Mouse (Mus musculus) spleen, postnatal 36 days (tissue): ENCODE measurements around the gene Mcoln3.

Experiments used
- DNase-seq, 2 experiments: peaks; one replicate each; pipeline ENCODE4 v3.0.0; 2022; ENCODE audit warnings: low spot score in 2 of 2, mixed read lengths in 1 of 2

The Mcoln3 gene

DNA sequence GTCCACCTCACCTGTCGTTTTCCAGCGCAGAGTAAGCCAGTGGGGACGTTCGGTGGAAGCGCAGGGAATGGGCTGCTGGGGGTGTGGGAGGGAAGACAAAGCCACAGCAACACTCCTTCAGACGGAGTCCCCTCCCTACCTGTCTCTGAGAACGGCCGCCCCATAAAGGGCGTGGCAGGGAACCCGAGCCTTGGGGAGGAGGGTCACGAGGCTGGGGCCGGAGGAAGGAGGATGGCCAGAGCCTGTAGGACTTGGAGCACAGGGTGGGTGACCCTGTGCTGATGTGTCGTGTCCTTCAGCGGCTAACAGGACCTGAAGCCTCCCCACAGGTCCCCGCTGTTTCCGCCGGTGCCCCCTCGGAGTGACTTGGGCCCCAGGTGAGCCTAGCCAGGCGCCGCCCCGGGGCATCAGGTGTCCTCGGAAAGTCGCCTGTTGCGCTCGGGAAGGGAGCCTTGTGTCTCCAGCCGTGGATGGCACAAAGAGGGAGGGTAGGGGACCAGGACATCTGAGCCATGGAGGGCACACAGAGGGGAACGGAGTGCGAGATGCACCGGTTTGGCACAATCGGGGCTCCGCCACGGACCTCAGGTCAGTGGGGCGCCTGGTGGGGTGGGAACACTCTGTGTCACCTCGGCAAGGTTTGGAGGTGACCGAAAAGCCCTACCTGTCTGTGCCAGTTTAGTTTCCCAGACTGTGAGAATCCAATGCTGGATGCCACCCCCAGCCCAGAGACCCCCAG is at the start of gene Mcoln3:
TSS of gene Mcoln3 (plus strand) at position 193 of the 739 bp plus-strand sequence.
- no peak for DNase-seq

DNA sequence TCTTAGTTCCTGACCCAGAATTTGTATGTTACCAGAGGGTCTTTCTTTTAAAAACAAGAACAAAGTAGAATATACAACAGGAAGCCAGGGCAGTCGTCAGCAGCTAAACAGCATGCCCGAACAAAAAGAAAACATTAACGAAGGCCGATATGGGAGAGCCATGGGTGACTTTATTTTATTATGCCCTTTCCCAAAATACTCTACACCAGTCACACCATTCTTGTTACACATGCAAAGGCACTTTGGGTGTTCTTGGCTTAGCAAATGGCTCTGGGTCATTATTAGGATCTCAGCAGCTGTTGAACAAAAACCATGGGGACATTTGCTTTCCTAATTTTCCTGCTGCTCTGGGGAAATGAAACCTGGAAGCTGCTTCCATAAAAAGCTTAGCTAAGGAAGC is 48.0 kb upstream of the Mcoln3 start:
- DNase-seq: no peak

GRCm38 (mm10) chr3:146072780-146073179 is 44.5 kb upstream of the Mcoln3 start:
- DNase-seq: no peak

GRCm38 (mm10) chr3:146080241-146080640 is 37.0 kb upstream of the Mcoln3 start:
- DNase-seq: no peak

DNA sequence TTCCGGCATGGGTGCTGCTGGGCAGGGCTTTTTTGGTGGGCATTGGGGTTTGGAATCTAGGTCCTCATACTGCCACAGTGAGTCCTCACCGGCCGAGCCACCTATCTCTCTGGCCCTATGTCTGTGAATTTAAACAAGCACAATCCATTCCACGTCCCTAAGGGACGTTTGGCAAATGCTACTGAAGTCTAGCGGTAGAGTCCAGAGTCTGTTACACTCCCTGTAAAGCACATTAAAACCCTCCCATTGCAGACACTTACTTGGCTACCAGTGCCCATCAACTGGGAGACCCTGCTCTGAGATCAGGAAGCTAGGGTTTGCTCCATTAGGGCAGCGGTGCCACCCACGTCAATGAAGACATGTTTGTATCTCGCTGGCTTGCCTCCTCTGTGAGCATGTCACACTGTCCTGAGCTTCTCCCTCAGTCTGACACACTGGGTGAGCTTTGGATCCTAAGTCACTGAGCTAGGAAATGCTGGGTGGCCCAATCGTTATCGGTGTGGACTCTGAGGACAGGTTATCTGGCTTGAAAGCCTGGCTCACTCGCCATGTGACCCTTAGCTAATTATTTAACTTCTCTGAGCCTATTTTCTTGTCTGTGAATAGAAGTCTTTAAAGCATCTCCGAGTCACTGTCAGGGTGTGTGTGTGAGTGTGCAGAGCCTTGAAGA is 26.1 kb upstream of the Mcoln3 start:
- no peak for DNase-seq

- no peak for DNase-seq
Measured at GRCm38 (mm10) chr3:146095066-146095465, 22.2 kb upstream of the Mcoln3 start.

DNA sequence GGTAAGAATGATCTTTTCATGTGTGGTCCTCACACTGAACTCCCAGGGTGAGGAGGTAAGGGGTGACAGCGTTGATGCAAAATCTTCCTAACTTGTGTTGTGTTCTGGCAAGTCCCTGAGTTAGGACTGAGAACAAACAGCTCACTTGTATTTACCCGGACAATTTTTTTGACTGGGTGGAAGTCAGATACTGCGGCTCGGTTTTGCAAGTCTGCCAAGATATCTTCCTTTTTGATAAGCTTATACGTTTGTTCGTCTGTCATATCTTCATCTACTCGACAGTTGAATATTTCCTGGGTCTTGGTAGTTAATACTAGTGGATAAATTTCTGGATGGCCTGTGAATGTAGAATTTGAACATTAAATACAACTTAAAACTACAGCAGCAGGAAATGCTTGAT is 20.3 kb upstream of the Mcoln3 start:
- DNase-seq: no peak

GRCm38 (mm10) chr3:146097861-146098260 is 19.4 kb upstream of the Mcoln3 start:
- DNase-seq: no peak

GRCm38 (mm10) chr3:146099925-146100324 is 17.3 kb upstream of the Mcoln3 start:
- no peak for DNase-seq

DNA sequence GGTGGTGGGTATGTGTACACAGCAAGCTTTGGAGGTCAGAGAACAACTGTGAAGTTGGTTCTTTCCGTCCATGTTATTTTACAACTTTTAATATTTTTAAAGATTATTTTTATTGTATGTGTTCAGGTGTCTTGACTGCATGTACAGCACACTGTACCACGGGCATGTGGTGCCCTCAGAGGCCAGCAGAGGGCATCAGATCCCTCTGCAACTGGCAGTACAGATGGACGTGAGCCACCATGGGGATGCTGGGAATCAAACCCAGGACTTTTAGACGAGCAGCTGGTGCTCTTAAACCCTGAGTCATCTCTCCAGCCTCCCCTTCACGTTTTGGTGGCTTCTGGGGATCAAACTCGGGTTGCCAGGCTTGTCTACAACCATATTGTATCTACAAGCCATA is 15.2 kb upstream of the Mcoln3 start:
- peak in 1 of 2 experiments; percentile 21 for DNase-seq

- no peak for DNase-seq
Measured at GRCm38 (mm10) chr3:146107116-146107849, 10.0 kb upstream of the Mcoln3 start.

DNA sequence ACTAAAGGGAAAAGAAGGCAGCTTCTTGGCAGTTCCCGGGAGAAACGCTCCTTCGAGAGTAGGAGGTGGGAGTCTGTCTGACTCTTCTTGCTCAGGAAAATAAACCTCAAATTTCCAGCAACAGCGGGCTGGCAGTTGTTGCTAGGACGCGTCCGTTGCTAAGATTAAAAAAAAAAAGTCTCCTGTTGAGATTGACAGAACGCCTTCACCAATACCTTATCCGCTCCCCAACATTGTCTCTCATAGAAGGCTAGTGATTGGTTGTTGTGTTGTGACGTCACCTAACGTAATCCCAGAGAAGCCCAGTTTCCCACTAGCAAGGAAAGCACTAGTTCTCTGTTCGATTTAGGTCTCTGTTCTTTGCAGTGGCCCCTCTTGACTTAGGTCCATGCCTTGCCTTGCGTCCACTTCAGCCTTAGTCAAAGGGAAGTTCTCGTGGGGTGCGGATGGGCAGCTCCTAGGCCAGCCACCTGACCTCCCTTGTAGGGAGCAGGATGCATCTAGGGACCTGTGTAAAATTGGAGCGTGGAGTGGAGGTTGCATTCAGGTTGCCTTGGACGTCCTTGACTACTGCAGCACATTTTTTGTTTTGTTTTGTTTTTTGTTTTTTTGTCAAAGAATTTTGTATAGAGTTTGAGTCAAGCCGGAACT is 9.2 kb upstream of the Mcoln3 start, which contains the start of gene Wdr63:
TSS of gene Wdr63 (minus strand) at position 210 of the 651 bp plus-strand sequence.
- DNase-seq: peak; percentile 34 to 56

GRCm38 (mm10) chr3:146108945-146109344 is 8.3 kb upstream of the Mcoln3 start:
- DNase-seq: no peak

DNA sequence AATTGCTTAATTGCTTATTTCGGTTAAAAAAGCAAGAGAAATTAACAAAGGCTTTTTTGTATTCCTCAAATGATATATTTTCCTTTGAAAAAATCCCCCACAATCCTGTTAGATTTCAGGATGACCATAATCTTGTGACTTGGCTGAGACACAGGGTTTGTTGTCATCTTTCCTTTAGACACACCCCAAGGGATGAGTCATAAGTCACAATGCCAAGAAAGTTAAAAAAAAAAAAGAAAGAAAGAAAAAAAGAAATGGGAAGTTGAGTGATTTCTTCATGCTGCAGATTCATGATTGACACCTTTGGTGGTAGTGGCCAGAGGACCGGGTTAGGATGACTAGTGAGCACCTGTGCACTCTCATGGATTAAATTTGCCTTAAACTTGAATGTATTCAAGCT is 6.9 kb upstream of the Mcoln3 start:
- DNase-seq: no peak

GRCm38 (mm10) chr3:146110916-146111315 is 6.3 kb upstream of the Mcoln3 start:
- no peak for DNase-seq

DNA sequence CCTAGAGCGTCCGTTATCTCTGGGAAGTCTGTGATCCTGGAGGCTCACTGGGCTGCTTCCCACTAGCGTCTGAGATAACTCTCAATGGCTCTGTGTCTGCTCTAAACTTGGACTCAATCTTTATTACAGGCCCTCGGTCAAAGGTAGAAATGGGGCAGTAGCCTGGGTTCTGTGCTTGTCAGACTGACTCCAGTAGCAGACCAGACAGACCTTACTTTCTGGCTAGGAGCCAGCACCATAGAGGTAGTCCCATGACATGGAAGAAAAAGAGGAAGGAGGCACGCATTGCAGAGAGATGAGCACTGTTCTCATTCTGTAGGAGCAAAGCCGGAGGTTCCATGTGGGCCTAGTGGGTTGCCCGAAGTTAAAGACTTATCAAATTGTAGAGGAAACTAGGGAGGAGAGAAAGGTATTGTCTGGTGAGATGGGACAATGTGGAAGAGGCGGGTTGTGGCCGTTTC is 777 bp downstream of the Mcoln3 start:
- DNase-seq: no peak

GRCm38 (mm10) chr3:146121310-146122124 is 4.3 kb downstream of the Mcoln3 start:
- peak; percentile 22 to 24 for DNase-seq

GRCm38 (mm10) chr3:146122125-146122420 is 4.8 kb downstream of the Mcoln3 start:
- no peak for DNase-seq

DNA sequence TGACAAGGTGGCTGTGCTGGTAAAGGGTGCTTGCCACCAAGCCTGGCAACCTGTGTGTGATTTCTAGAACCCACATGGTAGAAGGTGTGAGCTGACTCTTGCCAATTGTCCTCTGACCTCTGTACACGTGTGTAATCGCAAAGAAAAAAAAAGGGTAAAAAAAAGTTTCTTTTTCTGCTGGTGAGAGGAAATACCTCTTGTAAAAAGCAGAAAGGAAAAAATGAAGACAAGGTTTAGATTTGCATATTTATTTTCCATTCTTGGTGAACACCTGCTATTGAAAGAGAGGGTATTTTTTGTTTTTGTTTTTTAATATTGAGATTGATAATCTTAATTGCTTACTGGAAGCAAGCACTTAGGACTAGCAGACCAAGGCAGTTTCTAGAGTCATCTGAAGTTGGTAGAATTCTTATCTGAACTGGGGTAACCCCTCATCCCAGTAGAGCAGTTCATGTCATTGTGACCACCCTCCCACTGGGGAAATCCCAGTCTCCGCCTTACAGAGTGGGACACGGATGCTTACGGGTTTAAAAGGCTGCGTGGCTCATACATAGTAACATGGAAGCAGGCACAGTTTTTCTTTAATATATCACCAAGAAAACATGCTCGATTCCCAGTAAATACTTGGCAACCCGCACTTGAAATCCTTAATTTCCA is 5.7 kb downstream of the Mcoln3 start:
- peak; percentile 13 to 17 for DNase-seq

- no peak for DNase-seq
Measured at GRCm38 (mm10) chr3:146123464-146123825, 6.2 kb downstream of the Mcoln3 start.

DNA sequence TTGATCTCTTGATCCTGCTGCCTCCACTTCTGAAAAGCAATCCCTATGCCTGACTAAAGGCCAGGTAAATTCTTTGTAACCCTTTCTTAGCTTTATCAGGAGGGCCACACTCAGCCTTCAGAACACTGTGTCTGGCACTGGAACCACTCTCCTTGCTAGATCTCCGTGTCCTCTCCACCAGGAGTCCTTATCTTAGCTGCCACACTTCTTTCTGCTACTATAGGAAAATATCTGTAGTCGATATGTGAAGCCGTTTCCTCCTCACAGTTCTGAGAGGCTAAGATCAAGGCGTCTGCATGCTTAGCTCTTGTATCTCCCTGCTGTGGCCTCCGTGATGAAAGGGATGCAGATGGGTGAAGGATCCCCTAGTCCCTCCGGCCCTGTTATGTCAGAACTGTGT is 10.0 kb downstream of the Mcoln3 start:
- DNase-seq: no peak
